Mouse (Mus musculus) heart, embryonic 12.5 days (tissue): ENCODE measurements at regions not wholly inside any gene's neighbourhood (a gene's known extent, or its start where the extent isn't known, plus 50 kb on each side); places are given as distances from the start of the nearest gene placed in this dataset.

Experiments
- ATAC-seq: fragments of 200-750 bp; cut with Nextera tagmentation; 2 replicates; pipeline ENCODE4 v1.8.0; 2017; ENCODE audit warnings: moderate TSS enrichment, moderate library complexity; ENCODE audit not compliant: insufficient number of reproducible peaks, low FRiP score
- H3K27ac ChIP-seq: fragments of 300-500 bp; sonication (generic); 2 replicates; pipeline ENCODE4 v1.5.1; 2016; ENCODE audit warnings: mild to moderate bottlenecking, moderate library complexity; ENCODE audit not compliant: poor library complexity, severe bottlenecking
- H3K27me3 ChIP-seq: fragments of 300-500 bp; sonication (generic); replicated peaks from 2 replicates; pipeline ENCODE4 v1.6.1; 2016; ENCODE audit warnings: mild to moderate bottlenecking, moderate library complexity
- H3K36me3 ChIP-seq: fragments of 300-500 bp; sonication (generic); 2 replicates; pipeline ENCODE4 v1.6.1; 2016; ENCODE audit warnings: mild to moderate bottlenecking, moderate library complexity
- H3K4me1 ChIP-seq: fragments of 300-500 bp; sonication (generic); replicated peaks from 2 replicates; pipeline ENCODE4 v1.6.1; 2016; ENCODE audit warnings: mild to moderate bottlenecking
- H3K4me2 ChIP-seq: fragments of 300-500 bp; sonication (generic); 2 replicates; pipeline ENCODE4 v1.6.1; 2016; ENCODE audit warnings: mild to moderate bottlenecking, moderate library complexity
- H3K4me3 ChIP-seq: fragments of 300-500 bp; sonication (generic); 2 replicates; pipeline ENCODE4 v1.5.1; 2016; ENCODE audit warnings: mild to moderate bottlenecking
- H3K9ac ChIP-seq: fragments of 300-500 bp; sonication (generic); 2 replicates; pipeline ENCODE4 v1.6.1; 2016; ENCODE audit warnings: mild to moderate bottlenecking, moderate library complexity
- H3K9me3 ChIP-seq: fragments of 300-500 bp; sonication (generic); replicated peaks from 2 replicates; pipeline ENCODE4 v1.6.1; 2016; ENCODE audit warnings: mild to moderate bottlenecking, moderate library complexity
- WGBS: fragments of 180-500 bp; shearing (Covaris S2); methylation state at CpG from one replicate; pipeline ENCODE4 v1.1.7; 2016; 5-methylcytosine and 5-hydroxymethylcytosine counted together

GRCm38 (mm10) chr5:111639476-111640287 lies 94.0 kb upstream of the Gm26897 start:
- Histone ChIP-seq H3K27me3 (peaks cover 63% of the 10 kb centered on the region), H3K9ac (no peak overlapping the region), H3K36me3 (no peaks in the 10 kb centered on the region), H3K9me3 (0 out of 2 replicates have a peak, but pooled peaks cover 3% of the 10 kb centered on the region), H3K27ac (no peak overlapping the region), H3K4me2 (peak overlapping the region; percentile 39), H3K4me3 (peak overlapping the region; percentile 5; the same call in 1 of the 2 replicates), H3K4me1 (peaks cover 8% of the 10 kb centered on the region)
- ATAC-seq = no peak
- 13% methylated on average over 29 of the region's 29 CpGs for WGBS

DNA sequence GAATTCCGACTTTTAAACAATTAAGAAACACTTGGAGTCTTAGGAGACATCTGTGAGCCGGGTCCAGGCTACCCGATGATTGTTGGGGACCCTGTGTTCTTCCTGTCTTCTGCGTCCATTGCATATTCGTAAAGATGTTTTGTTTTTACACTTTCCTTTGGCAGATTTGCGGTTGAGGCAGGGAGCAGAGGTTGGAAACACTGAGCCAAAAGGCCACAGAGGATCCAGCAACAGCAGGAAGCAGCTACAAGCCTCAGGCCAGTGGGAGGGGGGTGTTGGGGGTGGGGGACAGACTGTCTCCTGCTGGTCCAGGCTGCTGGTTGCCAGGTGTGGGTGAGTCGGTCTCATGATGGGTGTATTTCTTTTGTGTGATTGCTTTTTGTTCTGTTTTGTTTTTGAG lies 92.7 kb upstream of the Gm26897 start:
- H3K9me3 ChIP-seq = 0 out of 2 replicates have a peak, but pooled peaks cover 3% of the 10 kb centered on the region
- no peak overlapping the region for H3K27ac ChIP-seq
- H3K4me2 ChIP-seq = no peak overlapping the region
- no peak for ATAC-seq
- no peaks in the 10 kb centered on the region for H3K36me3 ChIP-seq
- H3K4me1 ChIP-seq = peaks cover 8% of the 10 kb centered on the region
- WGBS = 60% methylated on average over 7 of the region's 7 CpGs
- peaks cover 65% of the 10 kb centered on the region for H3K27me3 ChIP-seq
- 0 out of 2 replicates have a peak overlapping the region, but pooled peaks have one; percentile 25 for H3K9ac ChIP-seq
- no peak overlapping the region for H3K4me3 ChIP-seq

- Histone ChIP-seq H3K27me3 (peaks cover 60% of the 10 kb centered on the region), H3K4me3 (no peak overlapping the region), H3K9ac (no peak overlapping the region), H3K4me2 (no peak overlapping the region), H3K9me3 (0 out of 2 replicates have a peak, but pooled peaks cover 3% of the 10 kb centered on the region), H3K36me3 (no peaks in the 10 kb centered on the region), H3K4me1 (peaks cover 8% of the 10 kb centered on the region), H3K27ac (no peak overlapping the region)
- no peak for ATAC-seq
- WGBS = 74% methylated on average over 4 of the region's 4 CpGs
Observed at GRCm38 (mm10) chr5:111641685-111642084, 92.0 kb upstream of the Gm26897 start.

- Histone ChIP-seq H3K36me3 (no peaks in the 10 kb centered on the region), H3K27ac (no peak overlapping the region), H3K4me2 (no peak overlapping the region), H3K4me3 (no peak overlapping the region), H3K9me3 (0 out of 2 replicates have a peak, but pooled peaks cover 3% of the 10 kb centered on the region), H3K9ac (no peak overlapping the region), H3K4me1 (peaks cover 18% of the 10 kb centered on the region), H3K27me3 (peaks cover 47% of the 10 kb centered on the region)
- ATAC-seq = no peak
- WGBS = 75% methylated on average over 2 of the region's 2 CpGs
Observed at GRCm38 (mm10) chr5:111644142-111644541, 89.6 kb upstream of the Gm26897 start.

- Histone ChIP-seq H3K9ac (no peak overlapping the region), H3K27me3 (peaks cover 42% of the 10 kb centered on the region), H3K4me2 (no peak overlapping the region), H3K4me3 (no peak overlapping the region), H3K36me3 (no peaks in the 10 kb centered on the region), H3K9me3 (0 out of 2 replicates have a peak, but pooled peaks cover 3% of the 10 kb centered on the region), H3K27ac (no peak overlapping the region), H3K4me1 (peaks cover 14% of the 10 kb centered on the region)
- no peak for ATAC-seq
- WGBS = 56% methylated on average over 4 of the region's 4 CpGs
Observed at GRCm38 (mm10) chr5:111644788-111645187, 88.9 kb upstream of the Gm26897 start.

DNA sequence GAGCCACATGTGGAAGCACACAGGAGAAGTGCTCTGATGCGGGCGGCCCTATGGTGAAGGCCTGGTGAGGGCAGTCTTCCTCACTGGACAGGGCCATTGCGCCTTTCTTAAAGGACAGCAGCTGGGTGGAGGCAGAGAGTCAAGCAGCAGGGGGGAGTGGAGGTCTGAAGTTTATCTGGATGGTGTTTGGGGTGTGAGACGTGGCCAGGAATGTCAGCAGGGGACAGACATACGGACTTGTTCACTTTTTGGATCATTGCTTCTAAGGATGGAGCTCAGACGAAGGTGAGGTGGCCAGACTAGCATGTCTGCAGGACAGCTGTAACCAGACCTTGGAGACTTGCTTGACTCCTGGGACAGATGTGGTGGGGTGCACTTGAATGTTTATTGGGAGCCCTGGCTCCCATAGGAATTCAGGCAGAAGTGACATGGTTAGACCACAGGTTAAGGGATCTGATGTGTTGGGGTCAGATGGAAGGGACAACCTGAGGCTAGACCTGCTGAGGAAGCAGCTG lies 86.0 kb upstream of the Gm26897 start:
- no peak for ATAC-seq
- Histone ChIP-seq H3K36me3 (no peaks in the 10 kb centered on the region), H3K9me3 (0 out of 2 replicates have a peak, but pooled peaks cover 3% of the 10 kb centered on the region), H3K9ac (no peak overlapping the region), H3K4me2 (no peak overlapping the region), H3K4me3 (no peak overlapping the region), H3K27ac (no peak overlapping the region), H3K4me1 (0 out of 2 replicates have a peak, but pooled peaks cover 10% of the 10 kb centered on the region), H3K27me3 (peaks cover 32% of the 10 kb centered on the region)
- WGBS = 72% methylated on average over 6 of the region's 6 CpGs

GRCm38 (mm10) chr5:111648481-111648880 lies 85.2 kb upstream of the Gm26897 start:
- H3K27me3 ChIP-seq = peaks cover 32% of the 10 kb centered on the region
- no peak for ATAC-seq
- WGBS = 60% methylated on average over 7 of the region's 7 CpGs
- H3K9me3 ChIP-seq = no peaks in the 10 kb centered on the region
- no peak overlapping the region for H3K9ac ChIP-seq
- H3K36me3 ChIP-seq = no peaks in the 10 kb centered on the region
- H3K4me3 ChIP-seq = no peak overlapping the region
- 0 out of 2 replicates have a peak, but pooled peaks cover 10% of the 10 kb centered on the region for H3K4me1 ChIP-seq
- no peak overlapping the region for H3K27ac ChIP-seq
- no peak overlapping the region for H3K4me2 ChIP-seq

DNA sequence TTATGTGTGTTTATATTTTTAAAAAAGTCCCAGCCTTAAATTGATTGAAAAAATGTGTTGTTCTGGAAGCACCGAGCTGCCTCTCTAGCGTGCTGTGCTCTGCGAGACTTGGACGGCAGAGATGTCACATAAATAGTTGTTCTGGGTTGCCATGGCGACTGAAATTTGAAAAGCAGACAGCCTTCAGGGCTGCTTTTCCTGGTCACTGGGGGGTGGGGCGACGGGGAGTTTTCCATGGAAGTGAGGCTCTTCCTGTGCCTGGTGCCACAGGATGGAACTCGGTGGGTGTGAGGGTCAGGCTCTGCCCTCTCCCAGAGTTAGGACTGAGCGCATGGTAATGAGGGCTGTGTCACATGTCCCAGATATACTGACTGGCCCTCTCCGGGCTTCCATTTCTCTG lies 84.7 kb upstream of the Gm26897 start:
- Histone ChIP-seq H3K4me3 (no peak overlapping the region), H3K4me2 (no peak overlapping the region), H3K4me1 (0 out of 2 replicates have a peak, but pooled peaks cover 10% of the 10 kb centered on the region), H3K36me3 (no peaks in the 10 kb centered on the region), H3K27ac (no peak overlapping the region), H3K9ac (no peak overlapping the region), H3K9me3 (no peaks in the 10 kb centered on the region), H3K27me3 (peaks cover 29% of the 10 kb centered on the region)
- 39% methylated on average over 10 of the region's 10 CpGs for WGBS
- ATAC-seq = peak; percentile 62; the same call in 1 of the 2 replicates

GRCm38 (mm10) chr5:111652472-111652871 lies 81.3 kb upstream of the Gm26897 start:
- no peak overlapping the region for H3K4me2 ChIP-seq
- no peak for ATAC-seq
- no peak overlapping the region for H3K27ac ChIP-seq
- H3K36me3 ChIP-seq = no peaks in the 10 kb centered on the region
- H3K9ac ChIP-seq = no peak overlapping the region
- H3K4me3 ChIP-seq = no peak overlapping the region
- H3K4me1 ChIP-seq = 0 out of 2 replicates have a peak, but pooled peaks cover 10% of the 10 kb centered on the region
- peaks cover 12% of the 10 kb centered on the region; the same call in 1 of the 2 replicates for H3K27me3 ChIP-seq
- H3K9me3 ChIP-seq = no peaks in the 10 kb centered on the region; the same call in 1 of the 2 replicates
- WGBS = 16% methylated on average over 2 of the region's 2 CpGs

GRCm38 (mm10) chr5:111656436-111656835 lies 77.3 kb upstream of the Gm26897 start:
- no peaks in the 10 kb centered on the region for H3K36me3 ChIP-seq
- H3K27ac ChIP-seq = no peak overlapping the region
- no peak overlapping the region for H3K4me3 ChIP-seq
- H3K27me3 ChIP-seq = peaks cover 19% of the 10 kb centered on the region
- H3K4me2 ChIP-seq = no peak overlapping the region
- H3K9me3 ChIP-seq = no peaks in the 10 kb centered on the region; the same call in 1 of the 2 replicates
- H3K9ac ChIP-seq = no peak overlapping the region
- ATAC-seq = no peak
- H3K4me1 ChIP-seq = 0 out of 2 replicates have a peak, but pooled peaks cover 6% of the 10 kb centered on the region
- 66% methylated on average over 2 of the region's 2 CpGs for WGBS

GRCm38 (mm10) chr5:111657759-111658429 lies 75.8 kb upstream of the Gm26897 start:
- Histone ChIP-seq H3K9me3 (no peaks in the 10 kb centered on the region; the same call in 1 of the 2 replicates), H3K4me3 (no peak overlapping the region), H3K9ac (no peak overlapping the region), H3K4me1 (0 out of 2 replicates have a peak, but pooled peaks cover 6% of the 10 kb centered on the region), H3K27me3 (peaks cover 18% of the 10 kb centered on the region), H3K4me2 (no peak overlapping the region), H3K36me3 (no peaks in the 10 kb centered on the region), H3K27ac (no peak overlapping the region)
- ATAC-seq = no peak
- WGBS = 77% methylated on average over 3 of the region's 3 CpGs
